Mouse (Mus musculus) urinary bladder, postnatal 0 days (tissue): ENCODE measurements around the gene Tmem262. TPM values are rescaled to one million over a fixed set of nuclear protein-coding genes. Genes with fewer than 3 reads are reported as not detected.

ENCODE experiments used
- microRNA-seq: library from miRNA; unstranded; fragments of <30 nt; microRNA quantifications from one replicate; pipeline ENCODE4, GENCODE M21; 2016
- polyA plus RNA-seq: library from polyadenylated mRNA; unstranded; fragments of >200 nt; fragmentation: Nextera tagmentation; extraction: Ambion mirVana; gene quantifications from 2 replicates; pipeline ENCODE4 v1.2.1, GENCODE M21; 2015

The Tmem262 gene
- not detected in 2 replicates for polyA plus RNA-seq

GRCm38 (mm10) chr19:6079983-6080480 is at the start of gene Tmem262:
Gene Tmem262, plus strand, starts transcription at chr19:6080033.

GRCm38 (mm10) chr19:6046294-6047153 is 33.3 kb upstream of the Tmem262 start, which contains the start of gene Syvn1:
Gene Syvn1, plus strand, starts transcription at chr19:6046576.

DNA sequence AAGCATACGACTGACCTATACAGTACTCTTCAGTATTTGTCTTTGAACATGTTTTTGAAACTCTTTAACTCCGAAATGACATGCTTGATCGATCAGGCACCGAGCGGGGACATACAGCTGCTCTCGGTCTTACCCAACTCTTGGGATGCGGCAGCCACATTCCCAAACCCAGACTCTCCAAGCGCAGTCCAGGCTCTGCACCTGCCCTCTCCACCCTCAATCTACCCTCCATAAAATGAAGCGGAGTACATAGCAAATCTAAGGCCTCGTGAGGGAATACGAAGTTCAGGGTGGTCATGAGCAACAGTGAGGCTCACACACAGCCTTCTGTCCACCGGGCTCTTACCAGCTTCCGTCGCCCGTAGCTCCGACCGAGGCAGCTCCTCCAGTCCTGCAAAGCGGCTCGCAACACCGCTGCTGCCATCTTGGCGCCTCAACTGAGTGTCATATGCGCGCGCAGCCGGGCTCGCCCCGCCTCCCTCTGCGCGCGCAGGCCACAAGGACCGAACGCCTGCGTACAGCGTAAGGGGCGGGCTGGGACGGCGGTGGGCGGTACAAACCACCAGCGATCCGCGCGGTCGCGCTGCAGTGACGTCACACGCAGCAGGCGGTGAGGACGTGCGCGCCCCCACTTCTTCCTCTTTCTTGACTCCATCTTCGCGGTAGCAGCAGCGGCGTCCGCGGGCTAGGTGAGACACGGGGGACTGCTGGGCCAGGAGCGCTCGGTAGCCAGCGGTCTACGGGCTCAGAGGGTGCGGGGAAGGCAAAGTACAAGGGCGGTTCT is 22.3 kb upstream of the Tmem262 start, which contains the start of the genes Mrpl49 and Fau:
Mrpl49 (minus strand) TSS at position 473 of the 784 bp plus-strand sequence.
Fau (plus strand) TSS at position 532 of the 784 bp plus-strand sequence.

GRCm38 (mm10) chr19:6061021-6061533 is 18.8 kb upstream of the Tmem262 start, which contains the start of gene Znhit2:
Gene Znhit2, plus strand, starts transcription at chr19:6061192.

GRCm38 (mm10) chr19:6067724-6068415 is 12.0 kb upstream of the Tmem262 start, which contains the start of gene Tm7sf2:
Gene Tm7sf2, minus strand, starts transcription at chr19:6068373.

DNA sequence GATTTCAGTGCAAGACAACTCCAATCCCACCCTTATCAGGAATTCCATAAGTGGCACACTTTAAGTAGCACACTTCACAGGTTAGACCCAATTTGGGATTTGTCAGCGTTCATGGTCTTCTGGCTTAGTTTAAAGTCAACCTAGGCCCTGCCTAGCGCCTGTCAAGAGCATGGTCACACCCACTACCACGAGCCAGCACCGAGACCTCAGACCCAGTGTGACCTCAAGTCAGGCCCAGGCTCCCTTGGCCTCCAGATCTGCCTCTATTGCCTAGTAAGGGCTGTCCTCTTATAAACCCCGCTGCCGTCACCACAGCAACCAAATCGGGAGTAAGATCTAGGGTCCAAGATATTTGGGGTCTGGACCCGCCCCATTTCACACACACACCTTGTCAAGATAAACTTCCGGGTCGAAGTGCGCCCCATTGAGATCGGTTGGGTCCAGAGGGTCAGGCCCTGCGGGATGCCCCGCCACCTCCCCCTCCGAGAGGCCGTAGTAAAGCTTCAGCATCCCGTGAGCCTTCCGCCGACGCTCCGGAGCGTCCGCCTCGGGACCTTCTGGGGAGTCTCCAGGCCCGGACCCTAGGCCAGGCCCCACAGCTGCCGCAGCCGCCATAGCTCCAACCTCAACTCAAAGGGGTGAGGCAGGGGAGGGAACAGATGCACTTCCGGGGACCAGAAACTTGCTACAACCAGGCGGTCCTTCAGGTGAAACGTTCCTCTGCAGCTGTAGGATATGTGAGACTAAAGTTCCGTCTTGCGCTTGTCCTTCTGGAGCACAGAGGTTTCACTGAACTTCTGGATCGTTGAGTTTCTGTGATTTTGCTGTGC is 3.1 kb upstream of the Tmem262 start, which contains the start of gene Vps51:
Vps51 (minus strand) TSS at position 668 of the 830 bp plus-strand sequence.

DNA sequence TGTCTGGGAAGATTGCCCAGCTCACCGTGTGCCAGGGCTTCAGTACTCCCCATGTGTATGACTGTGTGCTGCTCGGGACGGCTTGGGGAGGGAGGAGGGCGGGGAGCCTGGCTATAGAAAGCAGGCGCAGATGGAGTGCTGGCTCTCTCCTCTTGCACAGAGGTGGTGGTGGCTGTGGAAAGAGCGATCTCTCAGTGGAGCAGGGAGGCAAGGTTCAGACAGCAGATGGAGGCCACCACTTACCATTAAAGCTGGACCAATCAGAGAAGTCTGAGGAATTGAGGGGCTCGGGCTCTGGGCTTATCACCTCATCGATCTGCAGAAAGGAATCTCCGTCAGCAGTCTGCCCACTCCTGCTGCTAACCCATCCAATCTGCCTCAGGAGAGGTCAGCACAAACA is 2.3 kb downstream of the Tmem262 start, which contains the start of gene Gm28374:
Gm28374 (minus strand) TSS at position 101 of the 400 bp plus-strand sequence.

GRCm38 (mm10) chr19:6084478-6085248 is 4.8 kb downstream of the Tmem262 start, which contains the start of the genes Zfpl1 and Cdca5:
Gene Zfpl1, minus strand, starts transcription at chr19:6084956.
Gene Cdca5, plus strand, starts transcription at chr19:6084983.

GRCm38 (mm10) chr19:6094119-6094518 is 14.3 kb downstream of the Tmem262 start, which contains the start of gene AC131692.1:
Gene AC131692.1, plus strand, starts transcription at chr19:6094419.

GRCm38 (mm10) chr19:6105586-6105985 is 25.8 kb downstream of the Tmem262 start, which contains the start of gene Naaladl1:
Gene Naaladl1, plus strand, starts transcription at chr19:6105782.

GRCm38 (mm10) chr19:6117986-6118676 is 38.3 kb downstream of the Tmem262 start, which contains the start of gene Sac3d1:
Gene Sac3d1, minus strand, starts transcription at chr19:6118650.

DNA sequence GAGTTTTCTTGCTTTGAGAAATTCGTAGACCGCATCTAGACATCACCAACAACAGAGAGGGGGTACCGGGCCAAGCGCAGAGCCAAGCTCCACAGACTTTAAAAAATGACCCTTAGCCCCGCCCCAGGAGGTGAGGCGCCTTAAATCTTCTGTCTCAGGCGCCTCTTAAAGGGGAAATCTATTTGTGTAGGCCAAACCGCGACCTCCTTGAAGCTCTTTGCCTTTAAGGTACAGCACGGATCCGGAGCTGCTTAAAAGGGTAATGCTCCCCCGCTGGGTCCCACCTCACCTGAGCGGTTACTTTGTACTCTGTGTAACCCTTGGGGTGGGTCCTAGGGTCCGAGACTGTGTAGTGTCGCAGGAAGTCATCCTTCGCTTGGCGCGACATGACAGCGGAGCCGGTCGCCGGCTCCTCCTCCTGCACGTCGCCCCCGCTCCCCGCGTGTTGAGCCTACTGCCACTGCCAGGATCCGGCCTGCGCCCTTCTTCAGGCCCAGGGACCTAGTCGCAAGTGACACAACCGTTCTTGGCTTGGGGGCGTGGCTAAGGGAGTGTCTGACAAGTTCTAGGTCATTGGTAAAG is 48.0 kb downstream of the Tmem262 start, which contains the start of gene Snx15:
Snx15 (minus strand) TSS at position 545 of the 582 bp plus-strand sequence.

Small RNA genes lying within 50 kb of the gene (microRNA-seq; reads per million reads assigned to microRNA genes)
- gene Mir6988: 1.5 reads per million

Other genes starting within 250 kb of the Tmem262 start
- 14.8 and 15.1 TPM in 2 replicates for gene Frmd8, start 204.8 kb upstream of the Tmem262 start, polyA plus RNA-seq
- 3.7 and 4.5 TPM in 2 replicates for gene Slc25a45, start 202.2 kb upstream of the Tmem262 start, polyA plus RNA-seq
- gene Tigd3, start 185.9 kb upstream of the Tmem262 start, polyA plus RNA-seq: 0.47 and 0.54 TPM in 2 replicates
- 52.6 and 59.0 TPM in 2 replicates for gene Dpf2, start 167.0 kb upstream of the Tmem262 start, polyA plus RNA-seq
- 18.8 and 20.3 TPM in 2 replicates for gene Cdc42ep2, start 155.2 kb upstream of the Tmem262 start, polyA plus RNA-seq
- gene Pola2, start 115.8 kb upstream of the Tmem262 start, polyA plus RNA-seq: 41.8 and 42.6 TPM in 2 replicates
- gene Slc22a20, start 93.9 kb upstream of the Tmem262 start, polyA plus RNA-seq: 0.31 and 0.34 TPM in 2 replicates
- 30.2 and 32.8 TPM in 2 replicates for gene Capn1, start 64.1 kb upstream of the Tmem262 start, polyA plus RNA-seq
- gene Syvn1, start 33.5 kb upstream of the Tmem262 start, polyA plus RNA-seq: 16.7 and 19.3 TPM in 2 replicates
- 29.8 and 33.9 TPM in 2 replicates for gene Mrpl49, start 22.2 kb upstream of the Tmem262 start, polyA plus RNA-seq
- gene Fau, start 22.2 kb upstream of the Tmem262 start, polyA plus RNA-seq: 611 and 659 TPM in 2 replicates
- 27.6 and 28.5 TPM in 2 replicates for gene Znhit2, start 18.8 kb upstream of the Tmem262 start, polyA plus RNA-seq
- 14.6 and 19.7 TPM in 2 replicates for gene Tm7sf2, start 11.7 kb upstream of the Tmem262 start, polyA plus RNA-seq
- gene Vps51, start 2.8 kb upstream of the Tmem262 start, polyA plus RNA-seq: 37.0 and 41.4 TPM in 2 replicates
- gene Gm28374, start 2.2 kb downstream of the Tmem262 start, polyA plus RNA-seq: 0.35 and 0.64 TPM in 2 replicates
- 46.9 and 47.9 TPM in 2 replicates for gene Zfpl1, start 4.9 kb downstream of the Tmem262 start, polyA plus RNA-seq
- 4.7 and 8.0 TPM in 2 replicates for gene Cdca5, start 5.0 kb downstream of the Tmem262 start, polyA plus RNA-seq
- not detected in 2 replicates for gene AC131692.1, start 14.4 kb downstream of the Tmem262 start, polyA plus RNA-seq
- gene Naaladl1, start 25.7 kb downstream of the Tmem262 start, polyA plus RNA-seq: 0.08 TPM in 1 of 2 replicates, not detected in the other
- gene Sac3d1, start 38.6 kb downstream of the Tmem262 start, polyA plus RNA-seq: 23.3 and 26.6 TPM in 2 replicates
- gene Snx15, start 48.3 kb downstream of the Tmem262 start, polyA plus RNA-seq: 14.6 and 15.8 TPM in 2 replicates
- 0.28 and 0.30 TPM in 2 replicates for gene Batf2, start 61.0 kb downstream of the Tmem262 start, polyA plus RNA-seq
- 54.9 and 59.2 TPM in 2 replicates for gene Arl2, start 61.5 kb downstream of the Tmem262 start, polyA plus RNA-seq
- gene Majin, start 104.4 kb downstream of the Tmem262 start, polyA plus RNA-seq: not detected in 2 replicates
- gene Gpha2, start 146.3 kb downstream of the Tmem262 start, polyA plus RNA-seq: 0.37 and 0.65 TPM in 2 replicates
- 19.3 and 25.7 TPM in 2 replicates for gene Ppp2r5b, start 155.8 kb downstream of the Tmem262 start, polyA plus RNA-seq
- gene Atg2a, start 161.6 kb downstream of the Tmem262 start, polyA plus RNA-seq: 4.8 and 5.1 TPM in 2 replicates
- 117 and 130 TPM in 2 replicates for gene Ehd1, start 196.7 kb downstream of the Tmem262 start, polyA plus RNA-seq
- 1.1 and 1.4 TPM in 2 replicates for gene Cdc42bpg, start 226.4 kb downstream of the Tmem262 start, polyA plus RNA-seq